Mouse (Mus musculus) right cerebral cortex, postnatal 4 days (tissue): ENCODE results near the gene Gucy2c.
"Not testable (repeated sequence)": the region's sequence is repeated elsewhere in the genome, so short reads cannot be mapped to it uniquely, and the experiment has no call there.

Experiments
- DNase-seq: peaks from one replicate; pipeline ENCODE4 v3.0.0-alpha.2; 2022

The Gucy2c gene

DNA sequence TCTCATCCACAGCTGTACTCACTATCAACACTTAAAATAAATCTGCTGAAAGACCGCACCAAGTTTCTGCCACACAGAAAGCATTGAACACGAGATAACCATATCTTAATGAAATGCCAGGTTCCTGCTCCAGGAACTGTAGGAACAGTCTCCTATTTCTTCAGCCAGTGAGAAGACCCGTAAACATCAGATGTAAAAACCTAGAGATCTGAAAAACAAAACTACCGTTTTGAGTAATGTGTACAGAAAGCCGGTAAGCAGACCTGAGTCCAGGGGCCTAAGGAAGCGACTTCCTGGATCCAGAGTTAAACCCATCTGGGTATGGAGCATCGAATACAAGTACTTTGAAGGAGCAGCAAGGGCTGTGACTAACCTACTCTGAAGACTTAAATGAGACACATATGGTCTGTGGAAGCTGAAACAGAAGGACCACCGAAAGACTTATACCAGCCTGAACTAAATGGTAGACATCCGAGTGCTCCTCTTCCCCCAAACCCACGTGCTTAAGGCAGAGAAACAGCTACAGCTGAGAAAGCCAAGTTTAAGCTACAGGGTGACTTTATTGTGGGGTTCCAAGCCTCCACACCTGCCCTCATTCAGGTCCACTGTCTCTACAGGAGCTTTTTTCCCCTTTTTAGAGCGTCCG lies 21.7 kb upstream of the Gucy2c start:
- no peak for DNase-seq

DNA sequence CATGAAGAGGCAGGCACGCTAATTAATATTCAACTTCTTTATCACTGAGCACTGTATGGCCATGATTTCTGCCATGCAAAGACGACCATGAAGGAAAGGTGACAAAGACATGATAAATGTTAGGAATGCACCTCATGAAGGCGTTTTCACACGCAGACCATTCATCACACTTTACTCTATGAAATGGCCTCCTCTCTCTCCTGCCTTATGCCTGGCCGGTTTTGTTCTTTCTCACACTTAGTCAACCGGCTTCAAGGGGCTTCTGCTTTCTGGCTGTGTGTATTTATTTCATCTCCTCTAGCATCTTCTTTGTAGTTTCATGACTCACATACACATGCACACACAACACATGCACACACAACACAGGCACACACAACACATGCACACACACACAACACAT lies 19.7 kb upstream of the Gucy2c start:
- no peak for DNase-seq

DNA sequence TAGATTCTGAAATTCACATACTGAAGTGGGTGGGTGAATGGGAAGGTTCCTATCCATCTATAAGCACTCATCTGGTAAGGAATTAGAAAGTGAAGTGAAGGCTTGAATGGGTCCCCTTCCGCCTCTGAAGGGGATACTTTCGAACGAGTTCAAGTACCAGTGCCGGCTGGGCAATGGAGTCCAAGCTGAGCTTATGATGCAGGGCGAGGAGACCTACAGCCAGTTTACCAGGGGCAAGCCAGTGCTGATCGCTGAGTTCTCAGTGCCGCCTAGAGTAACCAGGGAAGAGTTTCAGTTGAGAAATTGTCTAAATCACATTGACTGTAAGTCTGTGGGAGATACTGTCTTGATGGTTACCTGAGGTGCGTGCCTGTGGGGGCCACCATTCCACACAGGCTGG lies 19.1 kb upstream of the Gucy2c start:
- DNase-seq = no peak

DNA sequence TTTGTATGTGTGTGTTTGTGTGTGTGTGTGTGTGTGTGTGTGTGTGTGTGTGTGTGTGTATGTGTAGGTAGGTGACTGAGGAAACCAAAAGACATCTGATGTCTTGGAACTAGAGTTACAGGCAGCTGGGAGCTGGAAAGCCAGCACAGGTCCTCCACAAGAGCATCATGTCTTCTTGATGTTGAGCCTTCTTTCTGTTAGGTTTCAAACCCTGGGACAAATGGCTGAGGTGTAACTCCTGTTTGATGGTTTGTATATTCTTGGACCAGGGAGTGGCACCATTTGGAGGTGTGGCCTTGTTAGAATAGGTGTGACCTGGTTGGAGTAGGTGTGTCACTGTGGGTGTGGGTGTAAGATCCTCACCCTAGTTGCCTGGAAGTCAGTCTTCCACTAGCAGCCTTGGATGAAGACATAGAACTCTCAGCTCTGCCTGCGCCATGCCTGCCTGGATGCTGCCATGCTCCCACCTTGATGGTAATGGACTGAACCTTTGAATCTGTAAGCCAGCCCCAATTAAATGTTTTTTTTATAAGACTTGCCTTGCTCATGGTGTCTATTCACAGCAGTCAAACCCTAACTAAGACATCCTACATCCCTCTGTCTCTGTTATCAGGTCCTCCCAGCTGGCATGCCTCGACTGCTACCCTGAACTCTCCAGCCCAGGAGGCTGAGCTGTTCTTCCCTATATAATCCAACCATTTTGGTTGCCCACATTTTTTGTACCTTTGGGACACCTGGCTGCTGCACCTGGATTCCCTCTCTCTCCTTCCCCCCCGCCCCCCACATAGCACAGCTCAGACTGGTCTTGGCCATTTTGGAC lies 16.5 kb upstream of the Gucy2c start:
- not testable (repeated sequence) for DNase-seq

DNA sequence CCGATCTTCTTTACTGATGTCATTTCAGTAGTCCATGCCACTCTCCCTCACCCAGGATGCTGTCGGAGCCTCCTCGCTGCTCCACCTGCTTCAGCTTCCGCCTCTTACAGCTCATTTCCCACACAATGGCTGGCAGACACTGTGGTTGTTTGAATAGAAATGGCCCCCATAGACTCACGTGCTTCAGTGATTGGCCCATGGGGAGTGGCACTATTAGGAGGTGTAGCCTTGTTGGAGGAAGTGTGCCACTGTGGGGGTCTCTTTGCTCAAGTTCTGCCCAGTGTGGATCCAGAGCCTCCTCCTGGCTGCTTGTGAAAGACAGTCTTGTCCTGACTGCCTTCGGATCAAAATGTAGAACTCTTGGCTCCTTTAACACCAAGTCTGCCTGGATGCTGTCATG lies 14.3 kb upstream of the Gucy2c start:
- DNase-seq = no peak

DNA sequence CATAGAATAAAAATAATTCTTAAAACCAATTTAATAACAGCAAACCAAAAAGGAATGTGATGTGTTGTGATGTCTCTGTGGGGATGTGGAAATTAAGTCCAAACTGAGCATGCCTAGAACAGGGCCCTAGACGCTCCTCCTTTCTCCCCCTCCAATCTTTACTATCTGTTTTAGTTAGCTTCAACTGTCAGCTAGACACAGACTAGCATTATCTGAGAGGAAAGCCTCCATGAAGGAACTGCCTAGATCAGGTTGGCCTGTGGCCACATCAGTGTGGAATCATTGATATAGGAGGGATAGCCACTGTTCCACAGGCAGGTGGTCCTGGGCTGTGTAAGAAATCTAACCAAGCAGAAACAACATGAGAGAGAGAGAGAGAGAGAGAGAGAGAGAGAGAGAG lies 13.5 kb upstream of the Gucy2c start:
- no peak for DNase-seq

DNA sequence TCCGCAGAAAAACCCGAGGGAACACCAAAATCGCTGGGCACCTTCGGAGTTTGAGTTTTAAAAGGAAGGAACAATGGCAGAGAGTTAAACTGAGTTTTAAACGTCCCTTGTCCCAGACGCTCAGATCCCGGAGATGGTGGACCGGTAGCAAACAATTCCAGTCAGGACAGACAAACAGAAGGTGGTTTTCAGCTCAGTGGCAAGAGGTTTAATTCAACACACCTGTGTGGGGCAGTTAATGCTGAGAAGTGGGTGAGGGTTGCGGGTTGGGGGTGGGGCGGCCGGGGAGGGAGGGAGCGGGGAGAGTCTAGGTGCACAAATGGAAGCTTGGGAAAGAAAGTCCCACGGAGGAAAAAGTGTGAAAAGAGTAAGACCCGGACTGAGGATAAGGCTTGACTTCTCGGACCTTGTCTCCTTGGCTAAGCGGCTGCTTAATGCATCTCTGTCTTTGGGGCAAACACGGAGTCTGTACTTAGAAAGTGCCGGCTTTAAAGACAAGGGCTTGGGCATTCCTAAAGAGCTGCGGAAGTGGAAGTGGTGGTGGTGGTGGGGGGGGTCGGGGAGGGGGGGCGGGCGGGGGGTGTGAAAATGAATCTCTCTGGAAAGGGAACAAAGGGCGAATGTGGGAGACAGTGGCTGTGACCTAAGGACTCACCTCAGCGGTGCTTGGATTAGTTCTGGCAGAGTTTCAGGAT lies 12.4 kb upstream of the Gucy2c start:
- DNase-seq = no peak

DNA sequence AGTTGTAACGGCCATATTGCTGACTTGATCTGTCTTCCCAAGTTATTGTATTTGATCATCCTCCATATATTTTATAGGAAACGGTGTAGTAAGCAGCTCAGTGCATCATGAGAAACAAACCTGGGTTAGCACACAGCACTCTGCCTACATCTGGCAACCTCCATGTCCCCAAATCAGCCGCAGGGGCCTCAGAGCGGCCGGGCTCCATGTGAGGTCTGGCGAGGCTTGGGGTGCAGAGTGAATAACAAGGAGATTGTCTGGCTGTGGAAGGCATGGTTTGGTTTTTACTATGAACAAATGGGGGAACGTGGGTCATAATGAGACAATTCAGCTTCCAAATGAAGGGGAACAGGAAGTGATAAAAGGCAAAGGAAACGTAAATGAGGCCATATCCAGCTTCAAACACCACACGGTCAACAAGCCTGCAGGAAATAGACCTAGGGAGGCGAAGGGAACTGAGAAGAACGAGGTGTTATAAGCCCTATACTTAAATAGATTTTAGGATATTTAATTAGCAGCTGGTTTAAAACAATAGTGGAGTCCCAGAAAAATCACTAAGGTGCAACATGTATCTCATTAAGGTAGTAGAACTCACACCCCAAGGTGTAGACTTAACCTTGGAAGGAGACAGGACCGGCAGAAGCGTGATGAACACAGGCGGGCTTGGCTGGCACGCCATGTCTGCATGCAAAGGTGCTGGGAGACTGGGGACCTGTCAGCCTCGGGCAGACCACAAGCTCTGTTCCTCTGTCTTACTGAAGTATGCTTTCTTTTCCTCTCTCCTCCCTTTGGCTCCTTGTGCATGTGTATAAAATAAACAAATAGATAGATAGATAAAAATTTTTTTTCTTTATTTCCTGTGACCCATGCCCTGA lies 11.6 kb upstream of the Gucy2c start:
- no peak for DNase-seq

DNA sequence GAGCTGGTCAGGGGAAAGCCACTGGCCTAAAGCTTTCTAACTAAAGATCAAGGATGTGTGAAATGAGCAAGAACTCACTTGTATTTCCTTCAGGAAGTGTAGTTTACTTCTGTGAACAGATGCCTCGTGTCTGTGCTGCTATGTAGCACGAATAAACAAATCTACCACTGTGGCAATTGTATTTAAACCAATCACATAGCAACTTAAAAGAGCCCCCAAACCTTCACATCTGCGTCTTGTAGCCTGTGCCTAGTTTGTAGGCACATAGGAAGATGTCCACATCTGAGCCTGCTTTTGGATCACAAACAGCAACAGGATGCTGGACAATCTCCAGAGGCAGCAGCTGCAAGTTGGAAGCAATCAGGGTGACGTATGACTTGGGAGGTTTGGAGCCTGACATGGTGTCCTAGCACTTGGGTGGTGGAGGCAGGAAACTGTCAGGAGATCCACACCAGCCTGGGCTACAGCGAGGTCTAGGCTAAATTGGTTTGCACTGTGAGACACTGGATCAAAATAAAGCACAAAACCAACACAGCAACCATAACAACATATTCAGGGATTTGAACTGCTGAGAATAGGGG lies 7.9 kb upstream of the Gucy2c start:
- DNase-seq = no peak

DNA sequence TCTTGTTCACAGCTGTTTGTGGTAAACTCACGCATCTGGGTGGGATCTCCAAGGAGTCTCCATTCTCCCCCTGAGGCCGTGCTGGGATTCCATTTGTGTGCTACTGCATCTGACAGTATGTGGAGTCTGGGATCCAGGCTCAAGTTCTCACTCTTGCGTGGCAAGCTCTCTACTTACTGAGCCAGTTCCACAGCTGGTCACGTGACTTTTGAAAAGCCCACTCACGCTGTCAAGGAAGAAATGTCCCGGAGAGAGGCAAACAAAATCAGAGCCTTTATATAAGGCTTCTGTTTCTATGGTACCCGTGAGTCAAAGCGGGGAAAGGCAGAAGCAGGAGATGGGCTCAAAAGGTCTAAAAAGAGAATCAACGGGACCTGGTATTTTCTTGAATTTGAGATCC lies 1.2 kb upstream of the Gucy2c start:
- no peak for DNase-seq

DNA sequence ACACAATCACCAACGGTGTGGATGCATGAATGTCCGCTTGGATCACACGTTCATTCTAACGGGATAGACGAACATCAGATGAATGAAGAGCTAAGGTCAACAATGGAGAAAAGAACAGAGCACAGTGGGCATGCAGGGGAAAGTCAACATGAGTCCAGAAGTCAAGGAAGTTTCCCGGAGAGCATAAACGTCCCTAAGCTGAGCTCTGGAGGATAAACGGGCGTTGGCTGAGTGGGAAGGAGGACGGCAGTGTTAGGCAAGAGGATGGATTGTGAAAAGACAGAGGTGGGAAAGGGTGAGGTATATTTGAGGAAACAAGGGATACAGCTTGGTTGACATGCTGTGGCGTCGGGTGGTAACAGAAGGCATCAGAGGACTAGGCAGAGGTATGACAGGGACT lies 581 bp upstream of the Gucy2c start:
- no peak for DNase-seq

DNA sequence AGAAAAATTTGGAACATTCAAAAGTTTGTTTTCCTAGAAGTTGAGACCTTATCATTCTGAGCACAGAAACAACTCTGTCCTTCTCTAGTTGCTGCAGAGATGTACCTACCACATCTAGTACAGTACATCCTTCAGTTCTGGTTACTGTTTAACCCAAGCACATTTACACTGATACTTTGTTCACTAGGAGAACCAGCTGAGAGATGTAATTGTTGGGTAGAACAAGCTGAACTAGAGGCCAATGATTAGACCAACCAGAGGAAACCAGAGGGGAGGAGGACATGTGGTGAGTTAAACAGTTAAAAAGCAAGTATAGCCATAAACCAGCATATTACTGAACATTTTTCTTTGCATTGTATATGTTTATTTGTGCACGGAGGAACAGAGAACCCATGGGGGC lies 5.2 kb downstream of the Gucy2c start:
- no peak for DNase-seq

DNA sequence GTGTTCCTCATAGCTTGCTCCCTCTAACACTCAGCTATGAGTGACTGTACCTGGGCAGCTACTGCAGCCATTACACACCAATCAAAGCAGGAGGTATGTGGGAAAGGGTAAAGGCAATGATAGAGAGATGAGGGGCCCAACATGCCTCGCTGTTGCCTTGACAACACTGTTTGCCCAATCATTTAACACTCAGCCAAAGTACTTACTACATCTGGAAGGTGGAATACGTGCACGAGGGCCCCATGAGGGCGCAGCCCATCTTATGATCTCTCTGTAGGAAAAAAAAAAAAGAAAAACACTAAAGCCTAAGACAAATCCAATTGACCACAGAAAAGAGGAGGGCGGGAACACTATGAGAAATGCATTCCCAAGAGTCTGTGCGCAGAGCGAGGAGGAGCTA lies 11.7 kb downstream of the Gucy2c start:
- no peak for DNase-seq

DNA sequence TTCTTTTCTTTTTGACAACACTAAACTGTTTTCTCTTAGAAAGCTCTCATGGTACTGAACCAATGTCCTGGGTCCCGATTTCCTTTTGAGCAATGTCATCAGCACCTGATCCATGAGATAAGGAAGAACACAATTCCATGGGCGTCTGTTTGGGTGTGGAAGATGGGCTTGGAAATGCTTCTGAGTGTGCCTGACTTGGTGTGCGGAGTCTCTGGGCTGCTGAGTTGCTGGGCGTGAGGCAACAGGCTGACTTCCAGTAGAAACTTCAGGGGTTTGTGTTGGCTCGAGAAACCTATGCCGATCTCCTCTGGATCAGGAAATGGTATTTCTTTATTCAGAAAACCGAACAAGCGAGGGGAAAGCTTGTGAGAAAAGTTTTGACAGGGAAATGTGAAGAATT lies 12.4 kb downstream of the Gucy2c start:
- no peak for DNase-seq

DNA sequence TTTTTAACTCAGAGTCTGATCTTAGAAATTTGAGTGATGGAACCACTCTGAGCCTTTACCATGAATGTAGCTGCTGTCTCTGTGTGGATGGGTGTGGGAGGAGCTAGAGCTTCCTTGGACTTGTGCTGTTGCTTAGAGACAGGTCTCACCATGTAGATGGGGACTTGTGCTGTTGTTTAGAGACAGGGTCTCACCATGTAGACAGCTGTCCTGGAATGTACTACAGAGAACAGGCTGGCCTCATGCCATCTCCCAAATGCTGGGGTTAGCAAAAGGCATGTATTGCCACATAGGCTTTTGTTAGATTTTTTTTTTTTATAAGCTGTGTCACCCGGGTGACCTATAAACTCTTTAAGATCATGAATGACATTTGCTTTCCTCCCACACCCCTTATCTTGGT lies 17.7 kb downstream of the Gucy2c start:
- DNase-seq = no peak

DNA sequence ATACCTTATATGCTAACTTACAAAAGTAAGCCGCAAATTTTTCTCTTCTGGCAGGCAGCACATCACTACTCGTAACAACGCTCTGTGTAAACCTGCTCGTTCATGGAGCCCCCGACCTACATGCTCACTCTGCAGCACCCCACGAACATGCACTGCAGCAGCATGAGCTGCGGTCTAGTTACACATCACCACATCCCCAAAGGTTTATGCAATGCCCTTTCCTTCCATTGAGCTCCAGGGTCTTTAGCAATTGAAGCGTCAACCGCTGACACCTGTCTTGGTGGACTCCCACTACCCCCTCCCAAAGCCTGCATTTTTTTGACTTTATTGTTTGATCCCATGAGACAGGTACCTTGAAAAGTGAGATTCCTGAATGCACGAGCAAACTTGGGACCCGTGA lies 31.0 kb downstream of the Gucy2c start:
- DNase-seq = no peak

DNA sequence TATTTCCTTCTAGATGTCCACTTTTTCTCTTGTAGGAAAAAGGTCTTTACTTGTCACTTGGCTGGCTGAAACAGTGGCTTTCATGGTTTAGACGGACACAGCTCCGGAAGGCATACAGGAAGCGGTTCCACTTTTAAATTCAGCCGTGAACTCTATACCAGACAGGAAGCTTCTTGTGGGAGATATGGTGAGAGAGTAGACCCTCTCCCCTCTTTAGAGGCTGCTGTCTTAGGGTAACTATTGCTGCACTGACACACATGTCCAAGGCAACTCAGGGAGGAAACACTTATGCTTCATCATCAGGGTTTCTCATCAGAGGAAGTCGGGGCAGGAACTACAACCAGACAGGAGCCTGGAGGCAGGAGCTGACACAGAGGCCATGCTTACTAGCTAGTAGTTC lies 36.0 kb downstream of the Gucy2c start:
- DNase-seq = no peak

DNA sequence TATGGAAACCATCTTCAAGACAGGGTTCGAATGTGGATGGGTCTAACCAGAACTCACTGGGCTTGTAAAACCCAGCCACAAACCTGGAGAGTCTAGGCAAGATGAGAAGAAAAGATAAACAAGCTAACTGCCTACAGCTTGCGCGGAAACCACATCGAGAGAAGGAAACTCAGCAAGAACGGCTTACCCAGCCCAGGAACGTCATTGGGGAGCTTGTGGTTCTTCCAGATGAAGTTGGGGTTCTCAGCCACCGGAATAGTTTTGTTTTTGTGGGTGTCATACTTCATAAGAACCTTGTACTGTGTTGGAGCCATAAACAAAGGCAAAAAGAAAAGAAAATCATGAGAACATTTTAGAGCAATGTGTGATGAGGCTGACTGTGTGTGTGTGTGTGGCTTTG lies 37.8 kb downstream of the Gucy2c start:
- no peak for DNase-seq

DNA sequence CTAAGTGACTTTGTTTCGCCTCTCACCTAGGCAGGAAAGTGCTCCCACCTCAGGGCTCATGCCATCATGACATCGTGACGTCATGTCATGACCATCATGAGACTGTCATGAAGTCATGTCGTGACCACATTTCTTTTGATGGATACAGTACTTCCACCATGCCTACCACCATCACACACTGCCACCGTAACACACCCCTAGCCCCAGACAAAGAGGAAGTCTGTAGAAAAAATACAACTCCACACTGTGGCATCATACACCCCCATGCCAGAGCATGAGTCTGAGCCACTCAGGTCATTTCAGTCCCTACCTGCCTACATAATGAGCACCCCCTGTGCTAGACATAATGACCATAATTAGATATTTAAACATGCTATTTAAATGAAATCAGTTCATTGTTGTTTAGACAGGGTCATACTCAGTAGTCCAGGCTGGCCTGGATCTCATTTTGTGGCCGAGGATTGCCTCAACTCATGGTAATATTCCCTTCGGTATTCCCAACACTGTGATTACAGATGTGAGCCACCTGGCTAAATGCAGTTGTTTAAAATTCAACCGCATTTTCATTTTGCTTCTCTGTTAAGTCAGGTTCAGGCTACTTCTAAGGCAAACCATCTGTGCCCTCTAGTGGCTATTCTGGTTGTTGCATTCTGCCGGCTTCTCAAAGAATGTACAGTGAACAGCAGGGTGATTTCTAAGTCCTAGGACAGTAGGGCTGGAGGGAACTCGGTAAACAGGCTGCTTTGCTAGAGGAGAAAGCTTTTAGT lies 39.0 kb downstream of the Gucy2c start:
- DNase-seq = peak; percentile 90

DNA sequence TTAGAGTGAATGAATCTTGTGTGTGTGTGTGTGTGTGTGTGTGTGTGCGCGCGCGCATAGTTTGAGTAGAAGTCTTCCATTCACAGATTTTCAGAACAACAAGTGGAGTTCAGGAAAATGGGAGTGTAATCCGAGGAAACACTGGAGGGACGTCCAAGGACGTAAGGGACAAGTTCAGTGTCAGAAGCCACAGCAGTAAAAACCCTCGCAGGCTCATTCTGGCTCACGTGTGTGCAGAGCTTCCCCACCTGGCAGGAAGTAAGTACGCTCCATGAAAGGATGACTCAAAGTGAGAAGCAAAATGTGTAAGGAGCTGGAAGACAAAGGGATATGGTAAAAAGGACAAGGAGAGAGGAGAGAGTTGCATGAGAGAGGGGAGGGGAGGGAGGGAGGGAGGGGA lies 40.3 kb downstream of the Gucy2c start:
- DNase-seq = no peak

DNA sequence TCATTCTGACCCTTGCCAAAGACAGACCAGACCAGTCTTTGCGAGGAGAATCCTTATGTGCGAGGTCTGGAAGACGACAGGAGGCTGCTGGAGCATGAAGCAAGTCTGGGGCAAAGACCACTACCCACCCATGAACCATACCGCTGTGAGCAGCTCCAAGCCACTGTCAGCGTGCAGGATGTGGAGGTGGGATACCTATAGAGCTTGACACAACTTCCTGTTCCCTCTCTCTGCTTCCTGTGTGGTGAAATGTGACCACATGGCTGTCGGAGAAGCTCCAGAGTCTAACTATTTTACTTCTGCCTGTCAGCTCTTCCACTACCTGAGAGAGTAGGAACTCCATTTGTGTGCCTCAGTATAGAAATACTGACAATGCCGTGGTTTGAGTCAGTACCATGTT lies 45.8 kb downstream of the Gucy2c start:
- DNase-seq = no peak

DNA sequence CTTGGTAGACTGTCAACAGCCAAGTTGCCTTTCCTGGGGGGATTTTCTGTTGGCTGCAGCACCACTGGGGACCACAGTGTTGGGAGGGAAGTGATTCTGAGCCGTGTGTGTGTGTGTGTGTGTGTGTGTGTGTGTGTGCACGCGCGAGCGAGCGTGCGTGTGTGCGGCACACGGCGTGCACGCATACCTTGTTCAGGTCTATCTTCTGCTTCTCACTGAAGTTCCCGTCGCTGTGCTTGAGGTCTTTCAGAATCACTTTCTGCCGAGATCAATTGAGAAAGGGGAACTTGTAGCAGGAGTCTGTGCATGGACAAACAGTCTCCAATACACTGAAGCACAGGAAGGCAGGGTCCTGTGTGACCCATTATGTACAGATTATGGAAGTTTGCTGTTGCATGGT lies 53.4 kb downstream of the Gucy2c start:
- no peak for DNase-seq
